Mouse (Mus musculus) kidney, postnatal 0 days (tissue): ENCODE measurements around the gene Ffar1. TPM values are rescaled to one million over a fixed set of nuclear protein-coding genes. Genes with fewer than 3 reads are reported as not detected.

ENCODE experiments used
- ATAC-seq: fragments of 200-750 bp; cut with Nextera tagmentation; replicated peaks from 2 replicates; pipeline ENCODE4 v1.8.0; 2017; ENCODE audit warnings: low read depth, moderate number of reproducible peaks, moderate TSS enrichment, moderate library complexity; ENCODE audit not compliant: low FRiP score
- DNase-seq: peaks from one replicate; pipeline ENCODE4 v3.0.0-alpha.2; 2016; ENCODE audit warnings: low spot score
- H3K27ac ChIP-seq: fragments of 300-500 bp; sonication (generic); 2 replicates; pipeline ENCODE4 v1.5.1; 2014; ENCODE audit warnings: mild to moderate bottlenecking
- H3K27me3 ChIP-seq: fragments of 300-500 bp; sonication (generic); 2 replicates; pipeline ENCODE4 v1.6.1; 2014; ENCODE audit warnings: low read length, mixed read lengths; ENCODE audit not compliant: insufficient read depth
- H3K36me3 ChIP-seq: fragments of 300-500 bp; sonication (generic); 2 replicates; pipeline ENCODE4 v1.6.1; 2014; ENCODE audit warnings: low read length, mixed read lengths; ENCODE audit not compliant: insufficient read depth
- H3K4me1 ChIP-seq: fragments of 300-500 bp; sonication (generic); replicated peaks from 2 replicates; pipeline ENCODE4 v1.6.1; 2014; ENCODE audit warnings: antibody characterized with exemption, low read length, mixed read lengths; ENCODE audit not compliant: insufficient read depth
- H3K4me2 ChIP-seq: fragments of 300-500 bp; sonication (generic); 2 replicates; pipeline ENCODE4 v1.6.1; 2014; ENCODE audit warnings: mild to moderate bottlenecking, low read length, moderate library complexity, mixed read lengths
- H3K4me3 ChIP-seq: fragments of 300-500 bp; sonication (generic); replicated peaks from 2 replicates; pipeline ENCODE4 v1.5.1; 2014; ENCODE audit warnings: low read depth, low read length
- H3K9ac ChIP-seq: fragments of 300-500 bp; sonication (generic); 2 replicates; pipeline ENCODE4 v1.6.1; 2014; ENCODE audit warnings: low read depth, low read length
- H3K9me3 ChIP-seq: fragments of 300-500 bp; sonication (generic); replicated peaks from 2 replicates; pipeline ENCODE4 v1.6.1; 2016; ENCODE audit warnings: low read length, inconsistent platforms, mixed read lengths
- CTCF ChIP-seq: IDR thresholded peaks from 2 replicates; pipeline ENCODE4 v1.5.1; 2016; ENCODE audit warnings: antibody characterized with exemption, low read depth, mild to moderate bottlenecking, moderate library complexity
- WGBS: fragments of 180-500 bp; shearing (Covaris S2); extraction: QIAGEN DNeasy Blood & Tissue Kit; methylation state at CpG from one replicate; pipeline ENCODE4 v1.1.7; 2014; 5-methylcytosine and 5-hydroxymethylcytosine counted together
- polyA plus RNA-seq: library from polyadenylated mRNA; unstranded; fragments of >200 nt; fragmentation: Nextera tagmentation; extraction: Ambion mirVana; gene quantifications from 2 replicates; pipeline ENCODE4 v1.2.1, GENCODE M21; 2015

Gene Ffar1
- polyA plus RNA-seq, 1 experiment from 2014 or later: 0.03 TPM

- Histone ChIP-seq H3K27ac (no peak overlapping the region), H3K36me3 (no peaks in the 10 kb centered on the region), H3K4me2 (no peak overlapping the region), H3K4me3 (no peak overlapping the region), H3K27me3 (no peaks in the 10 kb centered on the region), H3K9ac (no peak overlapping the region), H3K4me1 (no peaks in the 10 kb centered on the region), H3K9me3 (no peaks in the 10 kb centered on the region)
- DNase-seq: no peak
- no peak for ATAC-seq
- WGBS: 61% methylated on average over 1 of the region's 1 CpGs
- no peak for TF ChIP-seq CTCF
Measured at GRCm38 (mm10) chr7:30857746-30858145, 3.6 kb downstream of the Ffar1 start.

GRCm38 (mm10) chr7:30856078-30856477 is 5.3 kb downstream of the Ffar1 start, which contains the start of gene Ffar3:
TSS of gene Ffar3 (minus strand) at chr7:30856178.
- no peak within 1 kb of the TSS for H3K27ac ChIP-seq
- no peak for ATAC-seq
- no peak for DNase-seq
- H3K9ac ChIP-seq: no peak within 1 kb of the TSS
- H3K27me3 ChIP-seq: no peaks in the 10 kb centered on the region
- no peak for TF ChIP-seq CTCF
- 76% methylated on average over 6 of the region's 6 CpGs for WGBS
- H3K36me3 ChIP-seq: no peaks in the 10 kb centered on the region
- no peak within 1 kb of the TSS for H3K4me2 ChIP-seq
- H3K4me3 ChIP-seq: no peak within 1 kb of the TSS
- H3K4me1 ChIP-seq: no peaks in the 10 kb centered on the region
- no peaks in the 10 kb centered on the region for H3K9me3 ChIP-seq

GRCm38 (mm10) chr7:30851421-30851820 is 9.9 kb downstream of the Ffar1 start:
- Histone ChIP-seq H3K27ac (no peak overlapping the region), H3K4me3 (no peak overlapping the region), H3K4me1 (no peaks in the 10 kb centered on the region), H3K9ac (no peak overlapping the region), H3K4me2 (no peak overlapping the region), H3K27me3 (no peaks in the 10 kb centered on the region), H3K36me3 (no peaks in the 10 kb centered on the region), H3K9me3 (no peaks in the 10 kb centered on the region)
- 81% methylated on average over 1 of the region's 1 CpGs for WGBS
- ATAC-seq: no peak
- no peak for TF ChIP-seq CTCF
- DNase-seq: no peak

GRCm38 (mm10) chr7:30847934-30848333 is 13.4 kb downstream of the Ffar1 start:
- ATAC-seq (no peak), DNase-seq (no peak)
- TF ChIP-seq CTCF: no peak
- H3K9ac ChIP-seq: no peak overlapping the region
- no peaks in the 10 kb centered on the region for H3K36me3 ChIP-seq
- no peaks in the 10 kb centered on the region for H3K9me3 ChIP-seq
- H3K27ac ChIP-seq: no peak overlapping the region
- H3K27me3 ChIP-seq: no peaks in the 10 kb centered on the region
- no peaks in the 10 kb centered on the region for H3K4me1 ChIP-seq
- 80% methylated on average over 6 of the region's 6 CpGs for WGBS
- no peak overlapping the region for H3K4me2 ChIP-seq
- no peak overlapping the region for H3K4me3 ChIP-seq

GRCm38 (mm10) chr7:30847386-30847785 is 14.0 kb downstream of the Ffar1 start:
- no peak overlapping the region for H3K4me2 ChIP-seq
- H3K9ac ChIP-seq: no peak overlapping the region
- H3K4me3 ChIP-seq: no peak overlapping the region
- ATAC-seq: 0 out of 2 replicates have a peak, but pooled peaks have one; percentile 21
- no peaks in the 10 kb centered on the region for H3K36me3 ChIP-seq
- no peak overlapping the region for H3K27ac ChIP-seq
- TF ChIP-seq CTCF: no peak
- DNase-seq: no peak
- 61% methylated on average over 5 of the region's 5 CpGs for WGBS
- no peaks in the 10 kb centered on the region for H3K9me3 ChIP-seq
- H3K27me3 ChIP-seq: no peaks in the 10 kb centered on the region
- no peaks in the 10 kb centered on the region for H3K4me1 ChIP-seq

GRCm38 (mm10) chr7:30846505-30847053 is 14.8 kb downstream of the Ffar1 start:
- H3K4me1 ChIP-seq: no peaks in the 10 kb centered on the region
- no peak for DNase-seq
- ATAC-seq: no peak
- H3K27me3 ChIP-seq: no peaks in the 10 kb centered on the region
- no peak overlapping the region for H3K4me3 ChIP-seq
- H3K4me2 ChIP-seq: no peak overlapping the region
- no peaks in the 10 kb centered on the region for H3K36me3 ChIP-seq
- H3K27ac ChIP-seq: no peak overlapping the region
- WGBS: 70% methylated on average over 2 of the region's 2 CpGs
- no peaks in the 10 kb centered on the region for H3K9me3 ChIP-seq
- no peak overlapping the region for H3K9ac ChIP-seq
- TF ChIP-seq CTCF: no peak
